Mouse (Mus musculus): ENCODE measurements around the gene Cd79a.
A peak's percentile ranks its signal among the peaks of the same experiment; 100 is the strongest.

The Cd79a gene

GRCm38 (mm10) chr7:24897224-24897623, at the start of gene Cd79a:
TSS of gene Cd79a (plus strand) at chr7:24897381.
- no peak for DNase-seq (ENCODE audit: inconsistent ontology term)

GRCm38 (mm10) chr7:24850162-24850561, 47.0 kb upstream of the Cd79a start:
- DNase-seq (ENCODE audit: inconsistent ontology term): no peak

- peak; percentile 53 for DNase-seq (ENCODE audit: inconsistent ontology term)
Observed at GRCm38 (mm10) chr7:24850899-24851303, 46.3 kb upstream of the Cd79a start.

GRCm38 (mm10) chr7:24851596-24852325, 45.4 kb upstream of the Cd79a start:
- DNase-seq (ENCODE audit: inconsistent ontology term): no peak

- DNase-seq (ENCODE audit: inconsistent ontology term): no peak
Observed at GRCm38 (mm10) chr7:24852557-24853232, 44.5 kb upstream of the Cd79a start.

GRCm38 (mm10) chr7:24853233-24853563, 44.0 kb upstream of the Cd79a start:
- no peak for DNase-seq (ENCODE audit: inconsistent ontology term)

- no peak for DNase-seq (ENCODE audit: inconsistent ontology term)
Observed at GRCm38 (mm10) chr7:24853695-24854094, 43.5 kb upstream of the Cd79a start.

GRCm38 (mm10) chr7:24856460-24857120, 40.6 kb upstream of the Cd79a start:
- no peak for DNase-seq (ENCODE audit: inconsistent ontology term)

GRCm38 (mm10) chr7:24859234-24859633, 37.9 kb upstream of the Cd79a start:
- no peak for DNase-seq (ENCODE audit: inconsistent ontology term)

GRCm38 (mm10) chr7:24861913-24862312, 35.3 kb upstream of the Cd79a start, which contains the start of gene Gm9844:
TSS of gene Gm9844 (plus strand) at chr7:24862213.
- DNase-seq (ENCODE audit: inconsistent ontology term): no peak

- DNase-seq (ENCODE audit: inconsistent ontology term): no peak
Observed at GRCm38 (mm10) chr7:24862853-24863252, 34.3 kb upstream of the Cd79a start.

GRCm38 (mm10) chr7:24864156-24864555, 33.0 kb upstream of the Cd79a start:
- DNase-seq (ENCODE audit: inconsistent ontology term): no peak

- no peak for DNase-seq (ENCODE audit: inconsistent ontology term)
Observed at GRCm38 (mm10) chr7:24869080-24869479, 28.1 kb upstream of the Cd79a start.

- DNase-seq (ENCODE audit: inconsistent ontology term): no peak
Observed at GRCm38 (mm10) chr7:24869532-24870165, 27.5 kb upstream of the Cd79a start, which contains the start of the genes Lypd4 and Dmrtc2. TSS of gene Lypd4 (minus strand) at chr7:24869941. TSS of gene Dmrtc2 (plus strand) at chr7:24870057.

- no peak for DNase-seq (ENCODE audit: inconsistent ontology term)
Observed at GRCm38 (mm10) chr7:24877588-24877987, 19.6 kb upstream of the Cd79a start.

GRCm38 (mm10) chr7:24879620-24880019, 17.6 kb upstream of the Cd79a start:
- no peak for DNase-seq (ENCODE audit: inconsistent ontology term)

GRCm38 (mm10) chr7:24882416-24883199, 14.6 kb upstream of the Cd79a start:
- DNase-seq (ENCODE audit: inconsistent ontology term): no peak

GRCm38 (mm10) chr7:24883896-24884692, 13.1 kb upstream of the Cd79a start, which contains the start of gene Rps19:
TSS of gene Rps19 (plus strand) at chr7:24884371.
- DNase-seq (ENCODE audit: inconsistent ontology term): peak; percentile 99

- DNase-seq (ENCODE audit: inconsistent ontology term): no peak
Observed at GRCm38 (mm10) chr7:24884693-24885291, 12.4 kb upstream of the Cd79a start.
